Mouse (Mus musculus) adrenal gland, postnatal 36 days (tissue): Measurements from ENCODE around the gene Olfr437. TPM values are rescaled to one million over a fixed set of nuclear protein-coding genes. Genes with fewer than 3 reads are reported as not detected.
"Not testable (repeated sequence)": the region's sequence is repeated elsewhere in the genome, so short reads cannot be mapped to it uniquely, and the experiment has no call there.

ENCODE experiments used
- DNase-seq, 2 experiments: peaks; one replicate each; pipeline ENCODE4 v3.0.0; 2021; ENCODE audit warnings: mixed read lengths in 1 of 2
- long read RNA-seq, 2 experiments: library from polyadenylated mRNA; stranded (forward); transcript quantifications; one replicate each; pipeline ENCODE4 v2.0.0; 2021; ENCODE audit warnings: borderline sequencing depth in 2 of 2
- total RNA-seq, 2 experiments: library from RNA; stranded (reverse); gene quantifications; 2 replicates each; pipeline ENCODE4 v1.2.3; 2021

The Olfr437 gene
- total RNA-seq, result not detected
- long read RNA-seq, experiment 1, result 0 reads
- long read RNA-seq, experiment 2, result 0 reads

DNA sequence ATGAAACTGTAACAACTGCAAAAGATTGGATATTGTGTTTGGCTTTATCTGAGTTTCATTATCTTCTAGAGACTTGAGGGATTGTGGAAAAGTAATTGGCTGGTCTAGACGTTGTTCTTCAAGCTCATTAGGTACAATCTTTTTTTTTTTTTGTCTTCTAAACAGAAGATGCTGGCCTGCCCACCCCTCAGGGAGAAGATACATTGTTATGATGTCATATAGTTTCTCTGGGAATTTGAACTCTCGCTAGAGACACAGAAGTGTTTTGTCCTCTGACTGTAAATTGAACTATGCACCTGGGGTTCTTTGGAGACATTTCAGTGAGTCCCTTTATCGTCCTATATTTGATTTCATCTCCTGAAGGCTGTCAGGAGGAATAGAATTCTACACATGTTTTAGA lies at the start of gene Olfr437:
Gene Olfr437 (plus strand): TSS at position 301 of the 400 bp plus-strand sequence.
- DNase-seq, result no peak

DNA sequence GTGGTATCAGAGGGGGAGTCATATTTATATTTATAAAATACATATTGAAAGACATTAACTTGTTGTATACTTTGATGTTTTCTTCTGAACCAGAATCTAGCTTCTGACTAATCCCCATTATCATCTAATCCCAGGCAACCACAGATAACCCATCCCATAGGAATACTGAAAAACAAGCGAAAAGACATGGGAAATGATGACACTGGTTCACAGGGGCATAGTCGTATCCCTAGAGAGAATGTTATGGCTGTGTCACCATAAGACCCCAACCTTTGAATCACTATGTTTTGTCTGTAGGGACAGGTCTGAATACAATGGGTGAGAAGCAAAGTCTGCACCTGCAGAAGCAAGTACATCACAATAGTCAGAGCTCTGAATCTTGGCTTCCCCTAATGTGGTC lies 16.8 kb upstream of the Olfr437 start, which contains the start of gene Olfr237-ps1:
Gene Olfr237-ps1 (plus strand): TSS at position 301 of the 400 bp plus-strand sequence.
- not testable (repeated sequence) for DNase-seq

DNA sequence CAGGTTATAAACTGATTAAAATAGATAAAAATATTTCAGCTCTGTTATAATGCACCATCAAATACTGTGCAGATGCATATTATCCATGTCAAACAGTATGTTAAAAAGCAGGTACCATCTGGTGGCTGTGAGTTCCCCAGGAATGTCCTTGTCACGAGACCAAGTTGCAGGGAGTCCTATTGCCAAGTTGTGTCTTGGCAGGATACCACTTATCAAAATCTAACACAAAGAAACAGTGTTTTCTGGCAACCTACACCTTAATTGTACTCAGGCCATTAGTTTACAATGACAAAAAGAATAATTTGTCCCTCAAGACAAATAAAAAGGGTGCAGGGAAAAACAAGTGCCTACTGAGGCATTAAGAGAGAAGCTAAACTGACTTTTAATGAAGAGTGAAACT lies 3.6 kb upstream of the Olfr437 start:
- no peak for DNase-seq

DNA sequence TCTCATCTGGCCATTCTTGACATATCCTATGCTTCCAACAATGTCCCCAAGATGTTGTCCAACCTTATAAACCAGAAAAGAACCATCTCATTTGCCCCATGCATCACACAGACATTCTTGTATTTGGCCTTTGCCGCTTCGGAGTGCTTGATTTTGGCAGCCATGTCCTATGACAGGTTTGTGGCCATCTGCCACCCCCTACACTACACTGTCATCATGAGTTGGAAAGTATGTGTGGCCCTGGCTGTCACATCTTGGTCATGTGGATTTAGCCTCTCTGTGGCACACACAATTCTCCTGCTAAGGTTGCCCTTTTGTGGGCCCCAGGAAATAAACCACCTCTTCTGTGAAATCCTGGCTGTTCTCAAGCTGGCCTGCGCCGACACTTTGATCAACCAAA lies 4.2 kb downstream of the Olfr437 start:
- DNase-seq, result no peak

DNA sequence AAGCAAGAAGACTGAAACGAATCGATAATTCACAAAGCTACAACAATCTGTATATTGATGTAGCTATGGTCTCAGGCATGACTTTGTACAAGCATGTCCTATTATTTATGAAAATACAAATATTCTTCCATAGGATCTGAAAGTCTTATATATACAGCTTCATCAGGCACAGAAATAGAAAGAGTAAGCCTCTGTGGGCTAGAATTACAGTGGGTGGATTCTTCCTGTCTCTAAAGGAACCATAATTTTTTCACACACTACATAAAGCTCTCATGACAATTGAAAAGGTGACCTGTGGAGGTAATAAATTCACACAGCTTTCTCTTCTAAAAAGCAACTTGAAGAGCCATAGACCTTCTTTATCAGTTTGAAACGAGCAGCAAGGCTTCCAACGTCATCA lies 8.8 kb downstream of the Olfr437 start, which contains the start of gene Olfr13:
Gene Olfr13 (plus strand): TSS at position 301 of the 400 bp plus-strand sequence.
- no peak for DNase-seq

DNA sequence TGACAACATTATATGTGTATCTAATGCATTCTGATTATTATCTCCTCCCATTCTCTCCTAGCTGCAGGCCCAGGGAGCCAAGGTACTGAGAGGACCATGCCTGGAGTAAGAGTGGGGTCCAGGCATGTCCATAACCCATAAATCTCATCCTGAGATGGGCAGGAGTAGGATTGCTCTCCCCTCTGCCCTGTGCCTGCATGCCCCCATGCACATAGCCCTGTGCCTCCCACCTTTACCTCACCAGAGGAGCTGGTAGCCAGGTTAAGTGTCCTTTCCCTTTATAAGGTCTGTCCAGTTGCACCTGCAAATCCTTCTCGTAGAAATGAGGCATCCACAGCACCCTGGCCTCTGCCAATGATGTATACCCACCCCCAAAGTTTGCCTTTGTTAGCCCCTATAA lies 15.0 kb downstream of the Olfr437 start:
- no peak for DNase-seq

DNA sequence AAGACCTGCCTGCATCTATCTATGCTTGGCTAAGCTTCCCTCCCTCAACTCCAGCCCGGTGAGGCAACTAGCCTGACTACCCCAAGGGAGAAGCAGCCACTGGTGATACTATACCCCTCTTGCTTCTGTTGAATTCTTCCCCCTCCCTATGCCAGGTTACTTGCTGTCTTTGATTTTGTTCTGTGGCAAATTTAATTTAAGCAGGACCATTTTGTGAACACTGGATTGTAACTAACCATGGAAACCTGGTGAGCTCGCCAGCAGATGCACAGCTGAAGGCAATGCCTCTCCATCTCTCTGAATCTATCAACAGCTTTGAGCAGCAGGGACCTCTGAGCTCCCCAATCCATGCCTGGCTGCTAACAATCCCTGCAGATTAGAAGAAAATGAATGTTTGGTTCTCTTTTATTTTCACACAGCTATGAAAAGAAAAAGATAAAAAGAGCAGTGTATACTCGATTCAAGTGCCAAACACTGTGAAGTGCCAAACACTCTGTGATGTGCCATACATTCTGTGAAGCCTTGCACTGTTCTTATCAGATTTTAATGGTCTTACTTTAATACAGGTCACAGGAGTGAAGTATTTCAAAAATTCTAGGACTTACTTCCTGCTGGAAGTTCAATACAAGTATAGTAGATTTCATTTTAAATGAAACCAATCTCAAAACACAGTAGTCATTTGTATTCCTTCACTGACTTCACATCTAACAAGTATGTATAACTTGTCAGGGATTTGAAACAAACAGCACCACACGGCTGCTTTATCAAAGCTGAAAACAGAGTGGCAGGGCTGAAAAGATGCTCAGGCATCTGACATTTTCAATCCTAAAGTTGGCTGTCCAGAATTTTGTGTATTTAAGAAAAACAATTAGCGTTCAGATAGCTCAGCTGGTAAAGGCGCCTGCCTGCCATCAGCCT lies 15.8 kb downstream of the Olfr437 start:
- DNase-seq, result no peak

DNA sequence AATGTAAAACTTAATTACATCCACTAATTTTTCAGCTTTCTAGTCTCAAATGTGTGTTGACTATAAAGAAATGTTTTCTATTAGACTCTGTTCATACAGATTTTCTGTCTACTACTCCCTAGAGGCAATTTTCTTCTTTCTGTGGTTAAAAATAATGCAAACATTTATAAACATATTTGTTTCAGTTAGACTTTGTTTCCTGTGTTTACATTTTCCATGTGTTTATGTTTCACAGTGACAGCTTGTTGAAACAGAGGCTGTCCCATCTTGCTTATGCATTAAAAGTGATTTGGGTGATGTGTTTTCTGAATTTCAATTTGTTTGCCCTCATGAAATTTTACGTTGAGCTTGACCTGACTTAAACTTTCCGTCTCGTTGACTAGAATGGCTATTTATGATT lies 27.9 kb downstream of the Olfr437 start:
- DNase-seq, result no peak

DNA sequence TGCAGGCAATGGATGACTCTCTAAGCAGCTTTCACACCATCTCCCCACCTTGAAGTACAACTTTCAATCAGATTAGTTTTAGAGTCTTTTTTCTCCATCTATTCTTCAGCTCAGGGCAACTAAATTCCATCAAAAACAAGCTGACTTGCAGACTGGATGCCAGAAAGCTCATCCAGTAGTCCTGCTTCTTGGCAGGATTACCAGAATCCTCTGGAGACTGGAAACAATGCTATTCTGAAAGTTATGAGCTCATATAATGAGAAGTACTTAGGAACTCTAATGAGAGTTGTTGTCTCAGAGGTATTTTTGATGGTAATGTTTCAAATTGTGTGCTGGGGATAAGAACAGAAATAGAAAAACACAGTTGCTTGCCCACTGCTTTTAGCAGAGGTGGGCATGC lies 33.7 kb downstream of the Olfr437 start, which contains the start of gene Olfr435:
Gene Olfr435 (plus strand): TSS at position 366 of the 400 bp plus-strand sequence.
- no peak for DNase-seq

DNA sequence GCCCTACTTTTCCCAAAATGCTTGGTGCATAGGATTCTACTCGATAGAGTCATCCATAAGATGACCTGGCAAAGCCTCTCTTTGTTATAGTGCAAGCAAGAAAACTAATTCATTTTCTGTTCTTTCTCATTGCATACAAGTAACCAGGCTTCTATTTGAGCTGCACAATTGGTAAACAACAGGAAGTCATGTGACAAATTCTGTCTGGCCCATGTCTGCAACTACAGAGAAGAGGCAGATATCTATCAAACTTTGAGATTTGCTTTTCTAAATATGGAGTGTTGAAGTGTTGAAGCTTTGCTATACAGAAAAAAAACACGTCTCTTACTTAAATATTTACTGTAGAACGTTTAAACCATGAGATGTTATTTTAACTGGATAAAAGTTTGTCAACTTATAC lies 35.0 kb downstream of the Olfr437 start:
- no peak for DNase-seq

DNA sequence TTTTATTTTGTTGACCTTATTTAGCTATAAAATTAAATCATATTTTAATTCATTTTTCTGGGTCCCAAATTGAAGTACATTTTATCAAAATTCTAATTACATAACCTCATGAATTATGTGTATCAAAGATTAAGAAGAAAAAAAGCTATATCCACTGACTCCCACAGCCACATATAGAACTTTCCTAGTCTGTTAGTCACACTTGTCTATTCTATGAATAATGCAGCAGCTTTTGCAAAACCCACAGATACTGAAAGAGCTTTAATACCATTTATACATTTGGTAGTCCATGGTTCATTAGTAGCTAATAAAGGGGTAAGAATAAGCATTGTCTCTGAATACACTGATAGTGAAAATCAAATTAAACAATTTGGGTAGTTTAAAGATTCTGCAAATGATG lies 39.7 kb downstream of the Olfr437 start:
- no peak for DNase-seq

DNA sequence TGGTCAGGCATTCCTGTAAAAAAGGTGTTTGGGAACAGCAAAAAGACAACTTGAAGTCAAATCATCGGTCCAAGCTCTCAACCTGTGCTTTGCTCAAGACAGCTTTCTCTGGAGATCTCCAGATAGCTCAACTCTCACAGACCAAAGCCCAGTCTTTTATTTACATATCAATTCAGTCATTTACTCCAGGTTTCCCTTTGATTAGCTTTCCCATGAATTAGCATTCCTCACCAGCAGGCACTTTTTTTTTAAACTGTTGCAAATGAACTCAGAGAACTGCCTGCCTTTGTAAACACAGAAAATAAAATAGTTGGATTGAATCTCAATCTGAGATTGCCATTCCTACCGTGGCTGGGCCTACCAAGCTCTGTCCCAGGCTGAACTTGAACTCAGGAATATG lies 42.3 kb downstream of the Olfr437 start:
- no peak for DNase-seq

DNA sequence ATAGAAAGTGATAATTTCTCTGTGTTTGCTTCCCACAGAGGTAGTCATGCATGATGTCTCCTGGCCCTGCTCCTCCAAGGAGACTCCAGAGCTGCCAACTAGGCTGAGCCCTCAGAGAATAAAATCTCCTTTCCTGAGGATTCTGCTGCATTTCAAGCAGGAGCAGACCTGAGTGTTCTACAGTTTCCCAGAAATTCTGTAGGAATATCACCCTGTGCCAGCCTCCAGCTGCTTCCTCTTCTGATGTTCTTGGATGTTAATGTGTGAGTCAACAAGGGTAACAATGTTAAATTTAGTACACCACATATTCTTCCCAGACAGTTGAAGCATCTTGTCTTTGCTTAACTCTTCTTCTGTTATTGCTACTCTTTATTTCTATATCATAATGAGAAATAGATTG lies 49.8 kb downstream of the Olfr437 start, which contains the start of gene Olfr434:
Gene Olfr434 (plus strand): TSS at position 149 of the 400 bp plus-strand sequence.
- DNase-seq, result not testable (repeated sequence)

Other genes with a start within 250 kb of the Olfr437 start
- not detected for gene Olfr446, start 241.9 kb upstream of the Olfr437 start, total RNA-seq
- not detected for gene Olfr444, start 214.2 kb upstream of the Olfr437 start, total RNA-seq
- gene Olfr441, start 56.9 kb upstream of the Olfr437 start, total RNA-seq, result not detected
- not detected for gene Olfr237-ps1, start 16.7 kb upstream of the Olfr437 start, total RNA-seq
- not detected for gene Olfr13, start 8.9 kb downstream of the Olfr437 start, total RNA-seq
- gene Olfr435, start 33.9 kb downstream of the Olfr437 start, total RNA-seq, result not detected
- gene Olfr434, start 49.7 kb downstream of the Olfr437 start, total RNA-seq, result not detected
- gene Olfr47, start 68.2 kb downstream of the Olfr437 start, total RNA-seq, result not detected
- gene Arhgef5, start 102.3 kb downstream of the Olfr437 start, total RNA-seq, result 10 to 100 TPM; 15.5 to 17.8 TPM
- not detected for gene Nobox, start 146.3 kb downstream of the Olfr437 start, total RNA-seq